Mouse (Mus musculus) retina, embryonic 14.5 days (tissue): ENCODE results near the gene Tagln3.

Source experiments
- DNase-seq: peaks from one replicate; pipeline ENCODE4 v3.0.0-alpha.2; 2015; ENCODE audit warnings: low spot score

Tagln3 gene

DNA sequence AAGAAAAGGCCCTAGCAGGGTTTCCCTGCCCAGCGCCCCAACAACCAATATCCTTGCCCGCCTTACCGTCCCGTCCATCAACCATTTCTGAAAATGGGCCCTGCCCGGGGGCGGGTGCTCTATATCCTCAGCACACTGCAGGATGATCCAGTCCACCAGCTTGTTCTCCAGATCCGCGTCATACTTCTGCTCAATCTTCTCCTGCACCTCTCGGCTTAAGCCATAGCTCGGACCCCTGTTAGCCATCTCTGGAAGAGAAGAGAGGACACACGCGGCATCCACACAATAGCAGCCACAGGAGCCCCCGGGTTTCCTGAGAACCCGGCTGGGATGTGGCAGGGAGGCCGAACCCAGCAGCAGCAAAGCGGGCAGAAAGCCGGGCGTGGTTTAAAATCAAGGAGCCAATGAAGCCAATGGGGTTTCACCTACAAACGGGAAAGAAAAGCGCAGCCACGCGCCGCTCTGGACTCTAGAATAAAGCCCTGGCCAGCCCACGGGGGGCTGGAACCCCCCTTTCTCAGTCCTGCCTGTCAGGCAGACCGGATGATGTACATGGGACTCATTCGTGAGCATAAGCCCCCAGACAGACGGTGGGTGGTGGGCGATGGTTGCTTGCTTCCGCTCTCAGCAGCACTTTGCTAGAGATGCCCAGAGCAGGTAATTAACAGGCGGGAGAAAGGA lies at the start of gene Tagln3:
Gene Tagln3, minus strand, starts transcription at position 548 of the 681 bp plus-strand sequence.
- DNase-seq = peak; percentile 87

DNA sequence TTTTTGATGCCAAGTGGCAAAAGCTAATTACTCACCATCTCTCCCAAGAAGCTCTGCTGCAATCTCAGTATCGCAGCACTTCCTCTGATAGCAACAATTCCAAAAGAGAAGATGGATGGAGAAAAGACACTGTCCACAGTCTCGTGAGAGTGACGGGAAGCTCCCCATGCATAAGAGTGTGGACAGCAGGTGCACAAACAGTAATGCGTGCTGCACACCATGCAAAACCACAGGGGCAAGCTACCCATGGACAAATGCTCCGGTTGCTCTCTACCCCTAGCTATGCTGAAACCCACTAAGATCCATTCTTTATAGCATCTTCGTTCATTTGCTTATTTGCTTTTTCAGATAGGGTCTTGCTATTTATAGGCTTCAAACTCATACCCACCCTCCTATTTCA lies 46.5 kb upstream of the Tagln3 start:
- no peak for DNase-seq

DNA sequence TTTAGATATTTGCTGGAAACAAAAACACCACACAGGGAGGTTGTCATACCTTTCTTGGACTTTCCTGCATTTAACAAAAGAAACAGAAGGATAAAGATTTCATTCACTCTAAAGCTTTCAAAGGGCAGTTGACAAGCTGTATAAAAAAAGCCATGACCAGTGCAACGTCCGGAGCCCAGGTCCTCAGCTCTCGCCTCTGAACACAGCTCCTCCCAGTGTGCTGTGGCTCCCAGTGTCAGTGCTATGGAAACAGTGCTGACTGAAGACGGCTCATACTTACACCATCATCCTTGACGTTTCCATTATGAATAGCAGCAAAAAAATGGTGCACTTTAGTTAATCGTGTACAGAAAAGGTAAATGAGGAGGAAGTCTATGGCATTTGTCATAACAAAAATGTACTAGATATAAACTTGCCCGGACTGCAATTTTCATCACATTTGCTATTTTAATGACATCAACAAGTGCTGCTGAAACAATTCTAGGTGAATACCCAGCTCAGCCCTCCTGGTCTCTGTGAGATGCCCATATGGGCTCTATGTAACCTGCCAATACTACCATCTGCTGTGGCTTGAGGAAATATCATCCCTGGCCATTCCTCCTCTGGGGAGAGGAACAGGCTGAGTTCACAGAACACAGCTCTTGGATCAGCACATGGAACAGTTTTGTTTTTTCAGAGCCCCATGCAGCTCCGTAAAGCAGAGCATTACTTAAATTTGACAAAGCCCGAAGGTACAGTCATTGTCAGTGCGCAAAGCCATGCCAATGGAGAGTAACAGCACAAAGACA lies 43.6 kb upstream of the Tagln3 start:
- no peak for DNase-seq

DNA sequence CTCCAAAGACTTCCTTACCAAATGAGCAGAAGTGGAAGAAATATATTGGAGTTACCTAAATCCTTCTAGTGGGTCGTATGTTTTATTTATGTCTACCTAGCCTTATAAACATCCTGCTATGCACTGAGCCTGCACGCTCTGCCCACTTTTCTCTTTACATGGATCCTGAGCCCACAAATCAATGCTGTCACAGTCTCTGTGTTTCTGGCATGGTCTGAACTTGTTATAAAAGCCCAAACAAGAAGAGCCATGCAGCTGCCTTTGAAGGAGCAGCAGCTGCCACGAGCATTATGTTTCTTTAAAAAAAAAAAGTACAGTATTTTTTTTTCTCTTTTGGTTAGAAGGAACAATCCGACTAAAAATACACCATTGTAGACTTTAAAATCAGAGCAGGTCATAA lies 43.0 kb upstream of the Tagln3 start:
- DNase-seq = no peak

DNA sequence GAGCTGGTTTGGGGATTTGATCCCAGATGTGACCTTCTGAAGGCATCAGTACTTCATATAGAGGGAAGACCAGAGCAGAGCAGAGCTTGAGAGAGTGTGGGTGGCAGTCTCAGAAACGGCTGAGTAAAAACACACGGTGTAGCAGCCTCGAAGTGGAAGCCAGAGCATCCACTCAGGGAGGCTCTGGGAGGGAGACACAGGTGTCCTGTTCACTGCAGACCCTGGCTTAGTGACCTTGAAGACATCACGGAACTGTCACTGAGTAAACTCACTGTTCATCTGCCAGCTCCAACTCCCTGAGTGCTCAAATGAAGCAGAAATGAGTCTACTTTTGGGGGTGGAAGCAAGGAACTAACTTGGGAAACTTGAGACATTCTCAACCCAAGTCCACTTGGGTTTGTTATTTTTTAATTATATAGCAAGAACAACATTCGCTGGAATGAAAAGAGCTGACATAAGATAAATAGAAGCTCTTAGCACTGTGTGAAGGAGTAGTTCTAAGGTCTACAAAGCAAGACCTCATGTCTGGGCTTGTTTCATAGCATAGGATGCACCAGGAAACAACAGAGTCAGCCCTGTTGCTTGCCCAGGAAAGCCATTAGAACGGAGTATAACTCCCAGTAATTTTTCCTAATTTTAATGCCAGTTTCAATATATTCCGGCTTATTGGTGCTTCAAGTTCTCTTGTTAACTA lies 41.5 kb upstream of the Tagln3 start:
- DNase-seq = no peak

DNA sequence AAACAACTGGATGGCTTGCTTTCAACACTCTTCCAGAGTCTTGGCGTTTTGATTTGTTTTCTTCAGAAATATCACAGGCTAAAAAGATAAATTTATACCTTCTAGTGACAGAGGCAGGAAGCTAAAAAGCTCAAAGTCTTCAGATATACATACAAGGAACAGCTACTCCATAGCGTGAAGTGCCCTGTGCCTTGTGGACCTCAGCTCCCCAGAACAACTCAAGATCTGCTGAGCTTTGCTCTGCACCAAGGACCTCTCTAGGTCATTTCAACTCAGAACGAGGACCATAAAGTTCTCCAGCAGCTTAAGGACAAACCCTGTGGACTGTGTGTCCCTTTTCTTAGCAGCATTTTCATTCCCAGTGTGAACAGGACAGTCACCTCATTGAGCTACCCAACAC lies 40.7 kb upstream of the Tagln3 start:
- DNase-seq = no peak

DNA sequence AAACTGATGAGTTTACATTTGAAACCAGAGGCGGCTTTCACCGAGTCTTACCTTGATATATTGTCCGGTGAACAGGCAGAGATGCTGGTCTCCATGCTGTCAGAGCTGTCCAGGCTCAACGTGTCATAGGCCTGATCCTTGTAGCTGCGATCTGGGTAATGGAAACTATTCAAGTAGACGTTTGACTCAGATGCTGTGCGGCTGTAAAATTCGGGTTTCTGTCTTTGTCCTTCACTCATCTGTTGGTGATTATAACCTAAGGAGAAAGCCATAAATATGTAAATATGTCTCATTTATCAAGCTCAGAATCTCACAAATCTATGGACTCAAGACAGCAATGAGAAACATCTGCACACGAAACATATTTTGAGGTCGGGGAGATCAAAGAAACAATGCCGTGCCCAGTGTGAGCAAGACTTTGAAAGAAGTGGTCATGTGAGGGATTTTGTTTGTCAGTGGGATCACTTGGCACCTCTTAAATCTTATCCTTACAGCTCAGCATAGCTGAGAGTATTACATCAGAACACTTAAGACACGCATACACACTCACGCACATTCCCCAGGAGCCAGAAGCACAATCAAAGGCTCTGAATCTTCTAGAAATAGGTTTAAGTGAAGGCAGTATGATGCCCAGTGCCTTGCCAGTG lies 38.6 kb upstream of the Tagln3 start:
- DNase-seq = no peak

DNA sequence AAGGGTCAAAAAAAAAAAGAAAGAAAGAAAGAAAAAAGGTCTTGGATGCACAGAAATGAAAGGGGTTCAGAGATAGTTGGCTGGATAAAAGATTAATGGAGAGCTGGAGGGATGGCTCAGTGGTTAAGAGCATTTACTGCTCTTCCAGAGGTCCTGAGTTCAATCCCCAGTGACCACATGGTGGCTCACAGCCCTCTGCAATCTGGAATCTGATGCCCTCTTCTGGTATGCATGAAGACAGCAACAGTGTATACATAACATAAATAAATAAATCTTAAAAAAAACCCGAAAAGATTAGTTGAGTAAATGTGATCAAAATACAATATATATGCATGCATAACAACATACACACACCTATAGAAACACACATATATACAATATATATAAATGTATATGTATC lies 37.0 kb upstream of the Tagln3 start:
- no peak for DNase-seq

DNA sequence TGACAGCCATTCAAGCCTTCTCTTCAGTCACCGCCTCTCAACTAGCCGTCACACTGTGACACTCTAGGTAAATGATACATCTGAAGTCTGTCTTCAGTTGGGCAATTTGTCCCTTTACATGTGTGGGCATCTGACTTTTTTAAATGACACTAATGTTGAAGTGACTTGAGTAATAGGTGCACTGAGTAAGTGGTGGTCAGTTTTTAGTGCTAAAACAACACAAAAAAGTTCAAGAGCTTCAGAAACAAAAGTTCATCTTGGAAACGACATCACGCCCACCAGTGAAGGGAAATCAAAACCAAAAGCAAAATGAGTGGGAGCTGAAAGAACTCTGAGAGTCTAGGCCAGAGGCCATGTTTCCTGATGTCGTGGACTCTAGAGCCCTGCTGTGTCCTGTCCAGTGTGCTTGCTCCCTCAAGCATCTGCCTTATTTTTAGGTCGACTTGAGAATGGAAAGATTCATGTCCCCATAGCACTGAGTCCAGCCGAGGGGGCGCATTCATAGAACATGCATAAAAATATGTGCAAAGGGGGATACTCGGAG lies 34.4 kb upstream of the Tagln3 start:
- no peak for DNase-seq

DNA sequence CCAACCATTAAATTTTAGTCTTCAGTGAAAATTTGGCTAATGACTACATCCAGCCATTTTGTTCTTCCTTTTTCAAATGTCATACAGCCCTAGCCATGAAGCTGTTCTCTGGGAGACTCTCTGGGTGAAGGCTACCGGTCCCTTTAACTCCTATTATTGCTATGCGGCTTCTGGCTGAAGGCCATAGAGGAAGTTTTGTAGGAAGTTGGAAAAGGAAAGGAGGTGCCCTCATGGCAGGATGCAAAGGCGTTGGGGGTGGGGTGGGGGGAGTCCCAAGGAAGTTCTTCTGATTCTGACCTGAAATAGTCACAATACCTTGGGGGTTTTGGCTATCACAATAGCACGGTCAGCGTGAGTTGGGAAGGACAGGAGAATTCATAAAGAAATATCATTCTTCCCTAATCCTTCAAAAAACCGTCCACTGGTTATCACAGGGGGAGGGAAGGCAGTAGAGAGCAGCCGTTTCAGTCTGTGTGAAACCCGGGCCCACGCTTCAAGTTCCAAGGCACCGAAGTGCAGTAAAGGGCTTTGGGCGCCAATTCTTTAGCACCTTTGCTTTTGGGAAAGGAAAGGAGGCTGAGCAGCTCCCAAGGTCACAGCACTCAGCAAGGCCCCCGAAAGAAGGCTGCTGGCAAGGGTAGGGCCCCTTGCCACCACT lies 33.1 kb upstream of the Tagln3 start:
- no peak for DNase-seq

DNA sequence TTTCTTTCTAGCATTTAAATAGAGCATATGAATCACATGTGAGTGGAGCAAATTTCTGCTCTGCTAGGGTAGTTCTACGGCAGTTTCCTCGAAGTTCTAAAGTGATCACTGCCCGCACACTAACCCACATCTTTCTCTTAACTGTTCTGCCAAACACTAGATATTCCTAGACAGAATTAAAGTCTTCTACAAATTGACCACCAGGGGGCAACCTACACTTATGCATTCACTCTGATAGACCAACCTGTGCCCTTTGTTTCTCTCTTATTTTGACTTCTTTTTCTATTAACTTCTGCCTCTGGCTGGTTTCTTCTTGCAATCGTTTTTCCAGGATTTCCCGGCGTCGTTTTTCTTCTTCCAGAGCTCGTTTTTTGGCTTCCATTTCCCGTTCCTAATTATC lies 32.4 kb upstream of the Tagln3 start:
- DNase-seq = peak; percentile 91

DNA sequence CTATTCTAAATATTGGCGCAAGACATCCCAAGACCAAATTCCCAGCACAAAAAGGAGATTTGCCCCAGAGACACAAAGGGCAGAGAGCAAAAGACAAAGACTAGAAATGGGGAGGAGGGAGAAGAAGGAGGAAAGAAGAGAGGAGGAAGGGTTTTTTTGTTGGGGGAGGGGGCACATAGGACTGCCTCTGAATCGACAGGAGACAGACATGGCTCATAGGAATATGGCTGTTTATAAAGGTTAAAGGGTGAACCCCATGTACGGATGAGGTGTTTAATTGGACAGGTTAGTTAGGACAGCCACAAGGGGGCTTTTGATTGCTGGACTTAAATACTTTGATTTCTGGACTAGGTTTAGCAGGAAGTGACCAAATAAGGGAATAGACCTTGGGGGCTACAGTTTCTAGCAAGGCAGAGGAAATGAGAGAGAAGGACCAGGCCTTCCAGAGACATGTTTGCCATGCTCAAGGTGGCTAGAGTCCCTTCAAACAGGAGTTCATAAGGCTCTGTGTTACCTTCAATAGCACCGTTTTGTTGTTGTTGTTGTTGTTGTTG lies 19.3 kb upstream of the Tagln3 start:
- no peak for DNase-seq

DNA sequence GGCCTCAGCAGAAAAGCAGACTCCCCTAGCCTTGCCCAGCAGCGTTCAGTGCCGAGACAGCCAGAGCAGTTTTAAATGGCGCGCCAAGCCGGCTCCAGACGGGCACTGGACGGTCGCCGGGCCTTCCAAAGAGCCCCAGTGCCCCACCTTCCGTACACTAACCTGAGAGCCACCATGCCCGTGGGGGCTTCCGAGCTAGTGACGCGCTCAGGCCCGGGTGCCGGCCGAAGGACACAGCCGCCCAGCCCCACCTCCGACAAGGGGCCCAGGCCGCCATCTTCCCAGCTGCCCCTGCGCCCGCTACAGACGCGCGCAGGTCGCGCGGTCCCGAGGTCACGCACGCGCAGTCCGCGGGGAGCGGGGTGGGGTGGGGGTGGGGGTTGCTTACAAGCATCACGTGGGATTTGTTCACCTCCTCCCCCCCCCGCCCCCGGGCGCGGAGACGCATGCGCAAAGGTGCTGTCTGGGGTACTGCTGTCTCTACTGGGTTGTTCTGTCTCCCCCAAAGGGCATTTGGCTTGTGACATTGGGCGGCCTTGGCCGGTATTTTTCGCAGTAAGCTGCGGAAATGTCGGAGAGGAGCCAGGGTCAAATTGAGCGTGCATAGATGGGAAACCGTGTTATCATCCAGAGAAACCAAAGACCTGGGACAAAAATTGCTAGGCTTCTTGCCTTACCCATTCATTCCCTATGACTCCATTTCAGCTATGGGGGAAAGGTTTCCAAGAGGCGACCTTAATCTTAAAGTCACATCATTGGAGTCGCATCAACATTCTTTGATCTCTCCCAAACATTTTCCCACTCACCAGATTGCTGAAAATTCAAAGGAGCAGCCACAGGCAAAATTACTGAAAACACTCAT lies 18.4 kb upstream of the Tagln3 start, which contains the start of gene Abhd10:
Gene Abhd10, minus strand, starts transcription at position 341 of the 862 bp plus-strand sequence.
- peak; percentile 88 for DNase-seq

DNA sequence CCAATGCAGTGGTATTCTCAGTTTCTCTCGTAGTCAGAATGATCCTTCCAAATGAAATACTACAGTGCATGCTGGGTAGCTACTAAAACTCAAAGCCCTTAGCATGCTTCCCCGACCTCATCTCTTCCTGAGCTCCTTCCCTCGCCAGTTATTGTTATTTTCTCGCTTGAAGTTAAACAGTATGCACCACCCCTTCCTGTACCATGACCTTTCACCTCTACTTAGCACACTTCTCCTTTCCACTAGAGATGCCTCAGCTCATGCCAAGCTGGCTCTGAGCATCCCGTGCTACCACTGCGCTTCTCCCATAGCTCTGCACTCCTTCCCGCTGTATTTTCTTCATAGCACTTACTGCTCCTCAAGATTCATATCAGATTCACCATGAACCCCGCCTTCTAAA lies 13.5 kb upstream of the Tagln3 start:
- no peak for DNase-seq

DNA sequence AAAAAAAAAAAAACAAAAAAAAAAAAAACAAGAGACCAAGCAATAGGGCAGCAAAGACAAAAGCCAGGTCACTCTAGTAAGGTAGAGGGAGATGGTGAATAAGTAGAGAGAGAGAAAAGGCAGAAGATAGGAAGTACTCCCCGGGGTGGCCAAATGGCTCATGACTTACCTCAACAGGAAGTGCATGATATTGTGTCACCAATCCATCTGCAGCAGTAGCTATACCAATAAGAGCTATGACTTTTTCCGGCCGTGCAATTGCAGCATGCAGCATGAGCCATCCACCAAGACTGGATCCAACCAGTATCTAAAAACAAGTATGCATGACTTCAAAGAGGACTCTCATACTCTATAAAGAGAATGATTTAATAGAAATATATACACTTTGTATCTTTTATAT lies 12.3 kb upstream of the Tagln3 start:
- DNase-seq = no peak

DNA sequence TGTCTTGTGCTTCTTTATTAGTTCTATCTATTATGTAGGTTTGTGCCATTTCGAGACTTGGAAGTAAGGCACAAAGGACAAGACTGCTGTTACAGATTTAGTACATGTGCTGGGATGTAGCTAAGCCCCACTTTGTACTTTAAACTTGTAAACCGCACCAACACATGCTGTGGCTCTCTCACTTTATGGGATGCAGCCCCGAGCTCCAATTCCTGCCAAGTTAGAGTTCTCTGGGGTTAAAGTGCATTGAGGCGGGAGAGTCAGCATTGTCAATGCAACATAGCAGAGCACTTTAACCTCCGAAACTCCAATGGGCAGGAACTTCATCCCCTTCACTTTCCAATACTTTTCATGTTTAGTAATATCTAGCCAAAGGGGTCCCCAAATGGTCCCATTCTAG lies 4.8 kb upstream of the Tagln3 start:
- DNase-seq = no peak

DNA sequence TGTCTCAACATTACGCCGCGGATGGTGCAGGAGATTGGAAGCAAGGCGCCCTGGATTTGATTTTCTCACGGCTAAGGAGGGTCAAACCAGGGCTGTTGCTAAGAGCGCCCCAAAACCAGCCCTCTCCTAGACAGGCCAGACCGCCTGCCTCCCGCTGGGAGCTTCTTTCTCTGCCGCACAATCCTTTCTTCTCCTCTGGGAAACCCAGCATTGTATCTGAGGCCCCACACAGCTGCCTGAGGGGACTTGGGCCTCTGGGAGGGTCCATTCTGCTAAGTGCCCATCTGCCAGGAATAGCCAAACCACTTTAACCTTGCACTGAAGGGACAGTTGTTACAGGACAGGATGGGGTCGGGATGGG lies 314 bp upstream of the Tagln3 start:
- DNase-seq = peak; percentile 92

DNA sequence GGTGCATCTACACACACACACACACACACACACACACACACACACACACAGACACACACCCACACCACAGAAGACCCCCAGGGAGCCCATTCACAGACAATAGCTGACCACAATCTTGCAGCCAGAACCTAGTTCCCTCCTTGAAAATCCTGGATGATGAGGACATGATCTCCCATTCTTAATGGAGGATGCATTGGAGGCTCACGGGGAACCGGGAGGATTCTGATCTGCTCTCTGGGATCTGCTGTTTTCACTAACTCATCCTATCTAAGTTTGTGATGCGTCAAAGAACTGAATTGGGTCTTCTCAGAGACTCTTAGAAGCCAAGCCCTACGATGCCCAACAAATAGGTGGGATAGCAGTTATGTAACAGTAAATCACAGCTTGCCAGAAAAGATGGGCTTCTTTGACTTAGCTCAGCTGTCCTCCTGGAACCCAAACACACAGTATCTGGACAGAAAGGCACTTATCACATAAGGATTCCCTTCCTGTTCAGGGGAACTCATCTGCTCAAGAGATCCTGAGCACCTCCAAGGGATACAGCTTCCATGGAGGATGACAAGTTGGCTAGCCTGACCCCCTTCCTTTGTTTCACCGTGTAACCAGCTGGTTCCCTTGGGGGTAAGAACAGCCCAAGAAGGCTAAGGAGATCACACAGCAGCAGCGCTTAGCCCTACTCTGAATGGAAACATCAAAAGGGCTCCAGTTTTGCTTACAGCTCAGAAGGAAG lies 1.1 kb downstream of the Tagln3 start:
- peak; percentile 53 for DNase-seq

DNA sequence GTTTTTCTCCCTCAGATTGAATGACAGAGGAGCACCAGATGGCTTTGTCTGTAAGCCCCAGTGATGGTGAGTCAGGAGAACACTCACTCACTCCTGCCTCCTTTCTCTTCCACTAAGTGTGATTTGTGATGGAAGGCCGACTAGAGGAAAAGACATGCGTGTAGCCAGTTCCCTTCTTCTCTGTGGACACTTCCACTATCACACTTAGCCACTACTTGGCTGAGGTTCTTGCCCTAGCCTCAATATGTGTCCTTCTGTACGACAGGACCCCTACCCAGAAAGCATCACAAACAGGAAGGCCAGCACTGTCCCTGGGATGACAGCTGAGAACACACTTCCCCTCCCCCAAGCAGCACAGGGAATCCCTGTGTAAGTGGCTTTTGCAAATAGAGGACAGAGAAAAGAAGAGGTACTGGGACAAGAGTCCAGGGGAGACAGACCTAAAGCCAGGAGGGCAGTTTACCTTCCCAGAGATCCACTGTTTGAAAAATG lies 1.9 kb downstream of the Tagln3 start:
- no peak for DNase-seq
